Mouse (Mus musculus) embryonic stem cell, embryonic (primary cell): ENCODE results near the gene Tmem91.

ENCODE experiments used
- CTCF ChIA-PET, 4 experiments: fragments of 300-600 bp in 2 of 4; fragments of 350-600 bp in 2 of 4; sonication (Branson Sonifier 250); formaldehyde crosslinking; loops; one replicate each; lab custom pipeline; 2022; ENCODE audit warnings: inconsistent platforms in 2 of 4; lab: Charles Lee
- POLR2A ChIA-PET, 4 experiments: fragments of 300-600 bp in 2 of 4; fragments of 350-600 bp in 2 of 4; sonication (Branson Sonifier 250); formaldehyde crosslinking; loops; one replicate each; lab custom pipeline; 2022; ENCODE audit warnings: antibody characterized with exemption in 4 of 4, inconsistent platforms in 1 of 4; lab: Charles Lee

The Tmem91 gene

DNA sequence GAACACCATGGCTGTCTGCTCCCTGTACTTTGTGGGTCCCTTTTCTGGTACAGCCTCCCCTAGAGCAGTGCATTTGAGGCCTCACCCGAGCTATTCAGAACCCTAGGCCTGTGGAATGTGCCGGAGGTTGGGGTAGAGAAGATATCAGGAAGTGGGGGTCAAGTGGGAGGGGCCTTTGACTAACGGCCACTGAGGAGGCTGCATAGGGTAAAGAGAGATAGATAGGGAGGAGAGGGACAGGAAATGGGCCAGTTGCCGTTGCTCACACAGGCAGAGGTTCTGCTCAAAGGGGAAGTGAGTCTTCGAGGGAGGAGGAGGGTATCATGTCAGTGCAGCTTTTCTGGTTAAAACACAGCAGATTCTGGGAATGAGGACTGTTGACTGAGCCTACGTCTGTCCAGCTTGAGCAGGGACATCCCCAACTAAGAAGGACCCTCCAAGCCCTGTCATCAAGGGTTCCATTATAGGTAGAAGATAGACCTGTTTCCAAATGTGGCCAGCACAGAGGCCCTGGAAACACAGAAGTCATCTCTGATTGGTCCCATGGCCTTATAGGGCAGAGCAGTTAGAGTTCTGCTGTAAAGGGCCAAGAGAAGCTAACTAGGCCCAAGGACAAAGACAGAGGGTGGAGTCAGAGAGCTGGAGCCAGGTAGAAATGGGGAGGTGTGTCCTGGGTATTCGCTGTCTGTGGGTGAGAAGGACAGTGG lies 8.7 kb upstream of the Tmem91 start:
- ChIA-PET POLR2A (interaction anchor here in 3 of 4 experiments (0.6 to 2.0 kb wide), 9 partner anchors 9 to 718 kb away, joined by 3 to 9 read pairs (median 4); partner anchors contain the start of gene Tmem91 (in 1 of the 3)), CTCF (no interaction called here)

DNA sequence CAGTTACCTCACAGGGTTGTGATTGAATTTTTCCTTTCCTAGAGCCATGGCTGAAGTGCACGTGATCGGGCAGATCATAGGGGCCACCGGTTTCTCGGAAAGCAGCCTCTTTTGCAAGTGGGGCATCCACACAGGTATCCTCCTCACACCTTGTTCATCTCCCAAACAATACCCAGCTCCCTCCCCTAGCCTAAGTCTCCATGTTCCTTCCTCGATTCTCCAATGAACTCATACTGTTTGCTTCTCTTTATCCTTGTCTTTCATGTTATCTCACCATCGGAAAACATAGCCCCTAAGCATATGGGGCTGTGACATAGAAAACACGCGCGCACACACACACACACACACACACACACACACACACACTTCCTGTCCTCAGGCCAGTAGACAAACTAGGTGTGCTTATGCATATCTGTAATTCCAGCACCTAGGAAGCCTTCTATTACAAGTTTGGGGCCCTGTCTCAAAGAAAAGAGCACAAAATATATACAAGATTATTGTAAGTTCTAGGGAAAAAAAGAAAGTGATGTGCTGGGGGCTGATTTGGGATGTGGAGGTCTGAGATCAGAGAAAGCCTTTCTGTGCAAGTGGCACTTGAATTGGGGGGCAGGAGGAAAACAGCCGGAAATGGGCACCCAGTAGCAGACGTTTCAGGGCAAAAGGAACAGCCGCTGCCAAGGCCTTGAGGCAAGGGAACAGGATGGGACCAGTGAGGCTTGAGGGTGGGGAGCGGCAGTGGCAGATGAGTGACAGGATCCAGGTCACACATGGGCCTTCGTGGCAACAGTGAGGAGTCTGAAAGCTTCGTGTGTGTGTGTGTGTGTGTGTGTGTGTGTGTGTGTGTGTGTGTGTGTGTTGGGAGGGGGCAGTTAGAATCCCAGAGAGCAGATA lies 6.6 kb upstream of the Tmem91 start:
- POLR2A ChIA-PET, result interaction anchor here (0.6 to 3.6 kb wide), 40 partner anchors 9 to 287 kb away, joined by 3 to 39 read pairs (median 4); partner anchors contain the start of genes Bckdha (in 2 of the 4), Exosc5 (in 2 of the 4), Dmac2 (in 1 of the 4) and Hnrnpul1 (in 1 of the 4)
- CTCF ChIA-PET, result interaction anchor here in 2 of 4 experiments (0.6 to 2.5 kb wide), 9 partner anchors 12 to 266 kb away, joined by 3 to 9 read pairs (median 4); partner anchors contain the start of genes Bckdha (in 1 of the 2) and Exosc5 (in 1 of the 2)

DNA sequence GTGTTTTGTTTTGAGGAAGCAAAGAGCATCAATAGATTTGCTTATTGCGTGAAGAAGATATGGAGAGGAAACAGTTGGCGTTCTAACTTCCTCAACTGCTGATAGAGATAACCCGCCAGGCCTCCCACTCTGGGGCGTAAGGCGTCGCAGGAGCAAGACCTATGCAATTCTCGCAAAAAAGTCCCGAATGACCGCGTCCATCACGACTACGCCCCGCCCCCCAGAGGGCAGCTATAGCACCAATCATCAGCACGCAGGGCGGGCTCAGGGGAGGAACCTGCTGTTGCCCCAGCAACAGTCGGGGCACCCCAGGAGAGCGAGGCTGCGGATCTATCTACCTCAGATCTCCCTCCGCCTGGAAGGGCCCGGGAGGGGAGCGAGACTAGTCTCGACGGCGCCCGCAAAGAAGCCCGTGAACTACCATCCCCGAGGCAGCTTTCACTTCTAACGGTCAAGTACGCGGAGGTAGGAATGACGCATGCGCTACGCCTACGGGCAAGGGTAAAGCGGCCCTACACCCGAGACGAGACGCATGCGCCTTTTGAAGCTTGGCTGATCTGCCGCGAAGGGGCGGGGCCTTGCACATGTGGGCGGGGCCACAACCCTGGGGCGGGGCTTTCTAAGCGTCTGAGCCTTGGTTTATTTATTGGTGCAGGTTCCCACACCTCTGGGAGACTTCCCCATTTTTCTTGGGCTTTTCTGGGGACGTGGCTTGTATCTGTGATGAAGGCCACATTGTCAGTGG lies 5.7 kb upstream of the Tmem91 start, which contains the start of gene B9d2:
Gene B9d2, plus strand, starts transcription at position 267 of the 745 bp plus-strand sequence.
- ChIA-PET CTCF (interaction anchor here in 3 of 4 experiments (0.5 to 2.5 kb wide), 22 partner anchors 9 to 708 kb away, joined by 3 to 9 read pairs (median 4); partner anchors contain the start of genes Atp1a3 (in 1 of the 3), Bckdha (in 1 of the 3), Exosc5 (in 1 of the 3) and Hnrnpul1 (in 1 of the 3)), POLR2A (interaction anchor here (0.6 to 3.6 kb wide), 57 partner anchors 8 to 413 kb away, joined by 3 to 39 read pairs (median 4); partner anchors contain the start of genes Hnrnpul1 (in 3 of the 4), Bckdha (in 2 of the 4), Exosc5 (in 2 of the 4) and Cic (in 1 of the 4))

DNA sequence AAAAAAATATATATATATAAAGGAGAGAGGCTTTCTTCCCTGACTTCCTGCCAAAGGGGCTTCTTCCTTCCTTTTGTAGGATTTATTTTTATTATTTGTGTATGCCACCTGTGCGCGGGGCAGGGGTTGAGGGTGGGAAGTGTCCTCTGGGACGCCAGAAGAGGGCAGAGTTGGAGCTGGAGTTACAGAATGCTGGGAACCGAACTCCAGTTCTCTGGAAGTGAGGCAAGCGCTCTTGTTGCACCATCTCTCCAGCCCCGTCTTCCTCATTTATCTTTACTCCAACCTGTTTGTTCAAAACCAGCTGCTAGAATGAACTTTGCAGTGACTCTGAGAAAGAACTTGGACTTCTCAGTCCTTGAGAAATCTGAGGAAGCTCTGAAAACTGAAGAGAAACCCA lies 5.0 kb upstream of the Tmem91 start:
- ChIA-PET CTCF (interaction anchor here in 3 of 4 experiments (0.5 to 2.5 kb wide), 19 partner anchors 8 to 707 kb away, joined by 3 to 9 read pairs (median 4); partner anchors contain the start of genes Atp1a3 (in 1 of the 3), Bckdha (in 1 of the 3), Exosc5 (in 1 of the 3) and Hnrnpul1 (in 1 of the 3)), POLR2A (interaction anchor here in 3 of 4 experiments (0.7 to 3.6 kb wide), 40 partner anchors 9 to 412 kb away, joined by 3 to 39 read pairs (median 4); partner anchors contain the start of genes Hnrnpul1 (in 3 of the 3), Bckdha (in 2 of the 3), Exosc5 (in 2 of the 3) and Cic (in 1 of the 3))

DNA sequence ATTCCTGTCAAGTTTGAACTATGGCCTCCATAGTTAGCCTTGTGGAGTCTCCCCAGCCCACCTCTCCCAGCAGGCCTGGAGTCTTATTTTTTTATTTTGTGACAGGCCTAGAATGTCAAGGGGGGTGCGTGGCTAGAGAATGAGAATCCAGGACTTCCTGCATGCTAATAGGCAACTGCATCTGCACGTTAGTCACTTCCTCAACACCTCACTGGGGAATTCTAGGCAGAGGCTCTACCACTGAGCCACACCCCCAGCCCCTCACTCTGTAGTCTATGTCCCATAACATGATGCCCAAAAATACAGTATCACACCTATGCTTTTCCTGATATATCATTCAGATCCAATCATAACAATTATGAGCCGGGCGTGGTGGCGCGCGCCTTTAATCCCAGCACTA lies 2.0 kb upstream of the Tmem91 start:
- ChIA-PET CTCF (interaction anchor here in 1 of 4 experiments (1.2 kb wide), 1 partner anchor 11 kb away, joined by 3 read pairs; no protein-coding TSS in a partner anchor), POLR2A (interaction anchor here in 2 of 4 experiments (0.6 to 4.2 kb wide), 7 partner anchors 8 to 68 kb away, joined by 3 to 26 read pairs (median 3); partner anchors contain the start of gene Exosc5 (in 2 of the 2))

DNA sequence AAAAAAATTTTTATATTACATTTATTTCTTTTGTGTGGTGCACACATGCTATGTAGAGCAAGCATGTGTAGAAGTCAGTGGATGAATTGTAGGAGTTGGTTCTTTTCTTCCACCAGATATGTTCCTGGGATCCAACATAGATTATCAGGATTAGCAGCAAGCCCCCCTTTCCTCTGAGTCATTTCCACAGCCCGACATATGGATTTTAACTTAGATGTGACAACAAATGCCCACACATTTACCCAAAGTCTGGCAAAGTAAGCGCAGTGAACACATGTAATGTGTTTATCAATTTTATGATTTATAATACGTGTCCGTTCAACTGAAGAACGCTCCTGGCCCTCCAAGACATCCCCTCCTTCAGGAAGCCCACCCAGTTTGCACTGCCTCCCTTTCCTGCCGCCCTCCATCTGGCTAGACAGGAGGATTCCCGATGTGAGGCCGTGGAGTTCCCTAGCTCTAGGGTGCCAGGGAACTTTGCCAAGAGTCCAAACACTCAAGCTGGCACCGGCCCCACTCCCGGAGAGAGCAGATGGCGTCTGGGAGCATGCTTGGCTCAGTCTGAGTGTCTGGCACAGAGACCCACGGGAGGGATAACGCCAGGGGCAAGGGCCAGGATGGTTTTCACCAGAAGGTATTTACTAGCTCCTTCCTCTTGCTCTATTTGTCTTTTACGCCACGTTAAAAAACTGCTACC lies 1.3 kb upstream of the Tmem91 start:
- ChIA-PET POLR2A (interaction anchor here in 2 of 4 experiments (0.6 to 4.2 kb wide), 13 partner anchors 8 to 79 kb away, joined by 3 to 26 read pairs (median 4); partner anchors contain the start of genes Exosc5 (in 2 of the 2), Bckdha (in 1 of the 2) and Hnrnpul1 (in 1 of the 2)), CTCF (interaction anchor here in 2 of 4 experiments (1.0 to 1.2 kb wide), 2 partner anchors 12 to 24 kb away, joined by 3 read pairs; no protein-coding TSS in a partner anchor)

DNA sequence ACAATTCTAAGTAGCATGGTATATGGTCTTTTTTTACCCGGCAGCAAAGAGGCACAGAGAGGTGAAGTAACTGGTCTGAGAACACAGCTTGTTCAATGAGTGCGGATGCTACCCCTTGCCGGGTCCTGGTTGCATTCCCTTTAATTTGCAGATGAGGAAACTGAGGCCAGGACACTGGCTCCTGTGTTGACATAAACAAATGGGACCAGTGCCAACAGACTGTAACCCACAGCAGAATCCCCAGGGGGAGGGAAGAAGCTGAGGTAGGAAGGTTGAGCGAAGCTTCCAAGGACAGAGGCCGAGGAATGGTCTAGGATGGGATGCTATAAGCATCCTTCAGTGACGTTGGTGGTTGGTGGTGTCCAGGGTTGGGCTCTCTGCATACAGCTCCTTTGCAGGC lies 439 bp upstream of the Tmem91 start:
- CTCF ChIA-PET, result interaction anchor here in 2 of 4 experiments (0.9 to 1.3 kb wide), 6 partner anchors 9 to 266 kb away, joined by 3 to 4 read pairs (median 3); no protein-coding TSS in a partner anchor
- POLR2A ChIA-PET, result interaction anchor here (0.6 to 4.2 kb wide), 26 partner anchors 8 to 250 kb away, joined by 3 to 26 read pairs (median 4); partner anchors contain the start of genes Exosc5 (in 2 of the 4), Hnrnpul1 (in 2 of the 4), Bckdha (in 1 of the 4) and Dmac2 (in 1 of the 4)

DNA sequence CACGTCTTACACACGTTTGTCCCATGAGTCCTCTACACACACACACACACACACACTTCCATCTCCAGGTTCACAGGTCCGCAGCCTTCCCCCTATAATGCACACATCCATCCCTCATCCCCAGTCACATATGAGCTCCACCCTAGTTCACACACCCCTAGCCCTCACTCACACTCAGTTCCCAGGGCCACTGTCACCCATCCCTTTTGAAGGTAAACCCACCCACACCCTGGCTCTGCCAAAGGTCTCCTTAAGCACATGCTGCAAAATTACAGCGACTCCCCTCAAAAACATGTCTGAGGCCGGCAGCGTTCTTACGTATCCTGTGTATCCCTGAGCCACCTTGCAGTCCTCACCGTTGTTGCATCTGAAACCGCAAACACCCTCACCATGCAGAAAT lies 669 bp downstream of the Tmem91 start:
- POLR2A ChIA-PET, result interaction anchor here in 3 of 4 experiments (0.5 to 4.2 kb wide), 23 partner anchors 10 to 1561 kb away, joined by 3 to 26 read pairs (median 4); partner anchors contain the start of genes Exosc5 (in 2 of the 3), Hnrnpul1 (in 2 of the 3), B3gnt8 (in 1 of the 3) and Bckdha (in 1 of the 3)
- CTCF ChIA-PET, result interaction anchor here (0.5 to 1.4 kb wide), 9 partner anchors 8 to 265 kb away, joined by 3 to 6 read pairs (median 4); no protein-coding TSS in a partner anchor

DNA sequence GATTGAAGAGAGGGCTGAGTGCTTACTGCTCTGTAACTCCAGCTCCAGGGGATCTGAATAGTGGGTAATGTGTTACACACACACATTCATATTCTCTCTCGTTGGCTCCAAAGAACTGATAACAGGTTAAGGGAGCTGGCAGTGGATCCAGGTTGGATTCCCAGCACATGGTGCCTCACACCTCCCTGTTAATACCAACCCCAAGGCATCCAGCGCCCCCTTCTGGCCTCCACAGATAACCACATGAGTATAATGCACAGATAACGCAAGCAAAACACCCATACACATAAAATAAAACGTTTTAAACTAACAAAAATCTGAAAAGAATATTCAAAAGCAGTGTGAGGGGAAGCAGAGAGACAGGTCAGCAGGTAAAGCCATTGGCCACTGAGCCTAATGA lies 2.5 kb downstream of the Tmem91 start:
- CTCF ChIA-PET, result interaction anchor here in 3 of 4 experiments (0.6 to 0.7 kb wide), 4 partner anchors 8 to 187 kb away, joined by 3 to 4 read pairs (median 4); partner anchors contain the start of gene B9d2 (in 1 of the 3)
- POLR2A ChIA-PET, result interaction anchor here in 2 of 4 experiments (0.7 to 1.8 kb wide), 7 partner anchors 8 to 53 kb away, joined by 3 to 4 read pairs (median 4); partner anchors contain the start of genes B9d2 (in 1 of the 2), Bckdha (in 1 of the 2), Dmac2 (in 1 of the 2) and Exosc5 (in 1 of the 2)

DNA sequence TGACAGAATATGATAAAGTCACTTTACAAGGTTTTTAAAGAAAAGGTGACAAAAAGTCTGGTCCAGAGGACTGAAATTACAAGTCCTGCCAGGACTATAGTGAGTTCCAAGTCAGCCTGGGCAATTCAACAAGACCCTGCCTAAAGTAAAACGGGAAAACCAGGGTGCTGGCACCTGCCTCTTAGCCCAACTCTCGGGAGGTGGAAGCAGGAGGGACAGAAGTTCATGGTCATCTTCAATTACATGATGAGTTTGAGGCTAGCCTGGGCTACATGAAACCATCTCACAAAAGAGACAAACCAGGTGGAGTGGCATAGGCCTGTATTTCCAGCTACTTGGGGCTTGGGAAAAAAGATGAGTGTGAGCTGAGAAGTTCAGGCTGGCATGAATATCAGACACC lies 3.3 kb downstream of the Tmem91 start:
- POLR2A ChIA-PET, result interaction anchor here in 2 of 4 experiments (0.5 to 1.8 kb wide), 9 partner anchors 9 to 164 kb away, joined by 3 to 5 read pairs (median 4); partner anchors contain the start of genes B9d2 (in 2 of the 2), Bckdha (in 1 of the 2), Dmac2 (in 1 of the 2) and Exosc5 (in 1 of the 2)

DNA sequence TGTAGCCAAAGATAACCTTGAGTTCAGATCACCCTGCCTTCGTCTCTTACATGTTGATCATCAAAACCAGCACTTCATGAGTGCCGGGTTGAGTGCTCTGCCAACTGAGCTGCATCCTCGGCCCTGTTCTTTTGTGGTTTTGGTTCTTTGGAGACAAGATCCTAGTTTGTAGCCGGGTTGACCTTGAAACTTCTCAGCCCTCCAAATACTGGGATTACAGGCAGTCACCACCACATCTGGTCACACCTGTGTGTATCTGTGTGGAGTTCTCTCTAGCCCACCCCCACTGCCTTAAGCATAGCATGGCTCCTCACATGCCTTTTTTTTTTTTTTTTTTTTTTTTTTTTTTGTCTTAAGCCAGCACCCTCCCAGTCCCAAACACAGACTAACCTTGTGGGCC lies 4.9 kb downstream of the Tmem91 start:
- POLR2A ChIA-PET, result interaction anchor here in 3 of 4 experiments (0.7 to 5.6 kb wide), 19 partner anchors 9 to 502 kb away, joined by 3 to 73 read pairs (median 5); partner anchors contain the start of genes B9d2 (in 2 of the 3), Bckdha (in 2 of the 3), Exosc5 (in 2 of the 3) and Hnrnpul1 (in 1 of the 3)
- CTCF ChIA-PET, result interaction anchor here in 2 of 4 experiments (1.0 to 2.1 kb wide), 4 partner anchors 9 to 22 kb away, joined by 3 to 9 read pairs (median 3); partner anchors contain the start of gene B9d2 (in 2 of the 2)

More for the DNA sequence above, 3.3 kb downstream of the Tmem91 start:
- CTCF ChIA-PET, result interaction anchor here in 3 of 4 experiments (0.6 to 0.7 kb wide), 4 partner anchors 9 to 186 kb away, joined by 3 to 4 read pairs (median 4); partner anchors contain the start of gene B9d2 (in 1 of the 3)

DNA sequence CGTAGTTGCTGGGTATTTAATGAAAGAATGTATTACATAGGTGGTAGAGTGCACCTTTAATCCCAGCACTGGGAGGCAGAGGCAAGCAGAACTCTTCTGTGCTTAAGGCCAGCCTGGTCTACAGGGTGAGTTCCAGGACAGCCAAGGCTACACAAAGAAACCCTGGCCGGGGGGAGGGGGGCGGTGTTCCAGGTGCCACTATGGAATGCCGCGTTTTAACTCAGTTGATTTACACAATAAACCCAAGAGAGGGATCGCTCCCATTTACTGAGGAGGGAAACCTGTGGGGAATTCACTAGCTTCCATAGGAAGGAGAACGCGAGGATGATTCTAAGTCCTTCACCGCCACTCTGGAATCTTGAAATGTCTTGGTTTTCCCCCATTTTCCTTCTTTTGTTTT lies 5.3 kb downstream of the Tmem91 start:
- CTCF ChIA-PET, result interaction anchor here in 2 of 4 experiments (1.0 to 2.1 kb wide), 5 partner anchors 9 to 22 kb away, joined by 3 to 9 read pairs (median 3); partner anchors contain the start of genes B9d2 (in 2 of the 2), Bckdha (in 1 of the 2) and Exosc5 (in 1 of the 2)

DNA sequence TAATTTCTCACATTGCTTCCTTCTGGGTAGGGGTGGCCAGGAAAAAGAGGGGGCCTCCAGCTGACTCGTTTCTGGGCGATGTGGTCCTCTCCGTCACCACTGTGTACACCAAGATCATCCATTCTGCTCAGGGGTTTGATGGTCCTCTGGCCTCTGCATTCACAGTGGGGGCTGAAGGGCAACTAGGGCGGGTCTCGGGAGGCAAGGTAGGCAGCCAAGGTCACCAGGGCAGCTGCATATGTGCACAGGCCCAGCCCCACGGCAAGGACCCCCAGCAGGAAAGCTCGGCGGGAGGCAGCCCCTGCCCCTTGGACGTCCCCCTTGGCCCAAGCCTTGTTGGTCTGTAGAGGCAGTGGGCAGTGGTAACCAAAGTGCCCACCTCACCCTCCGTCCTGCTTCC lies 5.8 kb downstream of the Tmem91 start:
- ChIA-PET CTCF (interaction anchor here in 3 of 4 experiments (0.8 to 2.1 kb wide), 7 partner anchors 9 to 51 kb away, joined by 3 to 9 read pairs (median 3); partner anchors contain the start of genes B9d2 (in 2 of the 3), Bckdha (in 1 of the 3) and Exosc5 (in 1 of the 3)), POLR2A (interaction anchor here in 3 of 4 experiments (0.7 to 5.6 kb wide), 27 partner anchors 9 to 236 kb away, joined by 3 to 73 read pairs (median 5); partner anchors contain the start of genes Bckdha (in 3 of the 3), Exosc5 (in 3 of the 3), B9d2 (in 2 of the 3) and Cyp2s1 (in 1 of the 3))

More for the DNA sequence above, 5.3 kb downstream of the Tmem91 start:
- POLR2A ChIA-PET, result interaction anchor here in 3 of 4 experiments (0.7 to 5.6 kb wide), 22 partner anchors 10 to 501 kb away, joined by 3 to 73 read pairs (median 5); partner anchors contain the start of genes B9d2 (in 2 of the 3), Bckdha (in 2 of the 3), Exosc5 (in 2 of the 3) and Cyp2s1 (in 1 of the 3)

DNA sequence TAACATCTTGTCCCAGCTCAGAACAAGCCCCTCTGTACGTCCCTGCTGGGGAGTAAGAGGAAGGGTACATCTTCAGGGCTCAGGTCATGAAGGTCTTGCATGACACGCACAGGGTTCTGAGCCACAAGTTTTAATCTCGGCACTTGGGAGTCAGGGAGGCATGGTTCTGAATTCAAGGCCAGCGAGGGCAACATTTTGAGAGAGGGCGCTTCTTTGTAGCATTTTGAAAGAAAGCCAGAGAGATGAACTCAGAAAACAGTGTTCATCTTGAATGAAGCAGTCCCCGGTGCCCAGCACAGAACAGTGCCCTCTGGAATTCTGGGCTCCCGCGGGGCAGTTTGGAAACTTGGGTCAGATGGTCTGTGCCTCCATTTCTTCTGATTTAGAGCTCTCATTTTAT lies 8.6 kb downstream of the Tmem91 start:
- POLR2A ChIA-PET, result interaction anchor here (0.9 to 5.6 kb wide), 16 partner anchors 8 to 89 kb away, joined by 3 to 73 read pairs (median 7); partner anchors contain the start of genes B9d2 (in 2 of the 4), Bckdha (in 2 of the 4), Exosc5 (in 2 of the 4) and Hnrnpul1 (in 1 of the 4)

More for the DNA sequence above, 8.6 kb downstream of the Tmem91 start:
- CTCF ChIA-PET, result interaction anchor here in 1 of 4 experiments (1.2 to 1.3 kb wide), 2 partner anchors 8 to 14 kb away, joined by 3 to 4 read pairs; partner anchors contain the start of genes B9d2 and Tmem91
